Mouse (Mus musculus) activated CD4-positive, CD25-positive, alpha-beta regulatory T cell, adult 9 weeks (primary cell): ENCODE measurements around the gene Cfap46. TPM values are rescaled to one million over a fixed set of nuclear protein-coding genes. Genes with fewer than 3 reads are reported as not detected.

Experiments
- polyA plus RNA-seq: library from polyadenylated mRNA; unstranded; fragments of 100-300 nt; shearing (Covaris generic); gene quantifications from one replicate; pipeline ENCODE4 v1.2.1, GENCODE M21; 2017

The Cfap46 gene
- polyA plus RNA-seq = 0.20 TPM

GRCm38 (mm10) chr7:139683706-139684552 lies at the start of gene Cfap46:
TSS of gene Cfap46 (minus strand) at chr7:139683817.

GRCm38 (mm10) chr7:139582595-139582994 lies 101.0 kb downstream of the Cfap46 start, which contains the start of gene Nkx6-2:
TSS of gene Nkx6-2 (minus strand) at chr7:139582797.

Other genes starting within 250 kb of the Cfap46 start
- not detected for gene Nkx6-2, start 101.0 kb downstream of the Cfap46 start, polyA plus RNA-seq
- gene Adgra1, start 150.4 kb upstream of the Cfap46 start, polyA plus RNA-seq = not detected
- 0.53 TPM for gene Kndc1, start 210.9 kb upstream of the Cfap46 start, polyA plus RNA-seq